Mouse (Mus musculus) midbrain, embryonic 11.5 days (tissue): ENCODE data around the gene Vasn. TPM values are rescaled to one million over a fixed set of nuclear protein-coding genes. Genes with fewer than 3 reads are reported as not detected.

Source experiments
- ATAC-seq: fragments of 200-750 bp; cut with Nextera tagmentation; 2 replicates; pipeline ENCODE4 v1.8.0; 2017; ENCODE audit warnings: moderate TSS enrichment, moderate library complexity; ENCODE audit not compliant: low FRiP score
- DNase-seq: peaks from one replicate; pipeline ENCODE4 v3.0.0; 2015; ENCODE audit warnings: low spot score; ENCODE audit errors: missing footprints
- H3K27ac ChIP-seq: fragments of 300-500 bp; sonication (generic); 2 replicates; pipeline ENCODE4 v1.5.1; 2014; ENCODE audit warnings: low read depth, low read length
- H3K27me3 ChIP-seq: fragments of 300-500 bp; sonication (generic); 2 replicates; pipeline ENCODE4 v1.6.1; 2014; ENCODE audit warnings: mild to moderate bottlenecking, low read length, moderate library complexity, mixed read lengths; ENCODE audit not compliant: control insufficient read depth, insufficient read depth
- H3K36me3 ChIP-seq: fragments of 300-500 bp; sonication (generic); 2 replicates; pipeline ENCODE4 v1.6.1; 2014; ENCODE audit warnings: mild to moderate bottlenecking, low read length, moderate library complexity, mixed read lengths; ENCODE audit not compliant: control insufficient read depth, insufficient read depth
- H3K4me1 ChIP-seq: fragments of 300-500 bp; sonication (generic); 2 replicates; pipeline ENCODE4 v1.6.1; 2014; ENCODE audit warnings: low read length; ENCODE audit not compliant: control insufficient read depth, insufficient read depth
- H3K4me2 ChIP-seq: fragments of 300-500 bp; sonication (generic); 2 replicates; pipeline ENCODE4 v1.6.1; 2014; ENCODE audit warnings: mild to moderate bottlenecking, moderate library complexity
- H3K4me3 ChIP-seq: fragments of 300-500 bp; sonication (generic); 2 replicates; pipeline ENCODE4 v1.5.1; 2014; ENCODE audit warnings: low read depth, low read length
- H3K9ac ChIP-seq: fragments of 300-500 bp; sonication (generic); 2 replicates; pipeline ENCODE4 v1.6.1; 2014; ENCODE audit warnings: low read length
- H3K9me3 ChIP-seq: fragments of 300-500 bp; sonication (generic); 2 replicates; pipeline ENCODE4 v1.6.1; 2016; ENCODE audit warnings: low read length; ENCODE audit not compliant: control insufficient read depth
- WGBS: fragments of 180-500 bp; shearing (Covaris S2); extraction: QIAGEN DNeasy Blood & Tissue Kit; methylation state at CpG from one replicate; pipeline ENCODE4 v1.1.7; 2014; 5-methylcytosine and 5-hydroxymethylcytosine counted together
- polyA plus RNA-seq: library from polyadenylated mRNA; unstranded; fragments of >200 nt; fragmentation: Nextera tagmentation; extraction: Ambion mirVana; gene quantifications from 2 replicates; pipeline ENCODE4 v1.2.1, GENCODE M21; 2014

Vasn gene
- polyA plus RNA-seq, 1 experiment from 2014 or later: 7.0 TPM

- Histone ChIP-seq H3K4me3 (no peak overlapping the region), H3K4me1 (no peaks in the 10 kb centered on the region), H3K27me3 (no peaks in the 10 kb centered on the region), H3K9me3 (no peaks in the 10 kb centered on the region), H3K4me2 (no peak overlapping the region), H3K27ac (no peak overlapping the region), H3K9ac (no peak overlapping the region), H3K36me3 (peaks cover 15% of the 10 kb centered on the region)
- 85% methylated on average over 4 of the region's 4 CpGs for WGBS
- ATAC-seq (no peak), DNase-seq (no peak)
These were observed 22.9 kb upstream of the Vasn start for GRCm38 (mm10) chr16:4616829-4617228.

GRCm38 (mm10) chr16:4624074-4624473 is 15.7 kb upstream of the Vasn start:
- Histone ChIP-seq H3K4me3 (peak overlapping the region; percentile 79), H3K27me3 (no peaks in the 10 kb centered on the region), H3K9me3 (no peaks in the 10 kb centered on the region), H3K36me3 (no peaks in the 10 kb centered on the region; the same call in 1 of the 2 replicates), H3K27ac (peak overlapping the region; percentile 75), H3K9ac (peak overlapping the region; percentile 85), H3K4me2 (peak overlapping the region; percentile 64), H3K4me1 (peaks cover 6% of the 10 kb centered on the region; the same call in 1 of the 2 replicates)
- ATAC-seq (0 out of 2 replicates have a peak, but pooled peaks have one; percentile 2), DNase-seq (no peak)
- 18% methylated on average over 9 of the region's 9 CpGs for WGBS

DNA sequence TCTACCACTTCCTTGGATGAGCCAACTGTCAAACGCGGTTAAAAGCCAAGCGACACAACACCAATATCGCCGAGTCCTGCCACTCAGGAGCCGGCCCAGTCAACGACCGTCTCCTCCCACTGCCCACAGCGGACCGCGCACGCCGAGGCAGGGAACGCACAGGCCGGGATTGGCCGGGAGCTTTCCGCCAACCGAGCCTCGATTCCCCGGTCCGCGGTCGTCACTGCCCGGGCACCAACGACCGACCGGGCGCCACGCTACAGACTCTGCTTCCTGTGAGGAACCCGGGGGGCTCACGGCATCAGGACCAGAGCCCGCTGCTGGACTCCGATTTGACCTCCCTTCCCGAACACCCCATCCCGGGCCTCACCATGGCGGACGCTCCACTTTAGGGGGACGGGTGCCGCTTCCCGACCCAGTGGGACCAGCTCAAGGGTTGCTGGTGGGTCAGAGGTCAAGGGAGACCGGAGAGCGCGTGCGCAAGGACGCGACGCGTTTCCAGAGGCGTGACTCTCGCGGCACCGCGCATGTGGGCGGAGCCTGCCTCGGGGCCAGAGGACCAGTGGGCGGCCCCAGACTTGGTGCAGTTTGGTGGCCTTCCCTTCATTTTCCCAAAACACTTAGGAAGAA is 15.1 kb upstream of the Vasn start, which contains the start of gene Pam16:
TSS of gene Pam16 (minus strand) at position 508 of the 630 bp plus-strand sequence.
- H3K9me3 ChIP-seq: no peaks in the 10 kb centered on the region
- peaks cover 6% of the 10 kb centered on the region; the same call in 1 of the 2 replicates for H3K4me1 ChIP-seq
- H3K9ac ChIP-seq: peak within 1 kb of the TSS; percentile 85
- H3K4me3 ChIP-seq: peak within 1 kb of the TSS; percentile 79
- H3K27ac ChIP-seq: peak within 1 kb of the TSS; percentile 75
- H3K27me3 ChIP-seq: no peaks in the 10 kb centered on the region
- DNase-seq (peak; percentile 99), ATAC-seq (peak; percentile 92)
- under 1% methylated on average over 56 of the region's 56 CpGs for WGBS
- H3K36me3 ChIP-seq: no peaks in the 10 kb centered on the region
- peak within 1 kb of the TSS; percentile 64 for H3K4me2 ChIP-seq

DNA sequence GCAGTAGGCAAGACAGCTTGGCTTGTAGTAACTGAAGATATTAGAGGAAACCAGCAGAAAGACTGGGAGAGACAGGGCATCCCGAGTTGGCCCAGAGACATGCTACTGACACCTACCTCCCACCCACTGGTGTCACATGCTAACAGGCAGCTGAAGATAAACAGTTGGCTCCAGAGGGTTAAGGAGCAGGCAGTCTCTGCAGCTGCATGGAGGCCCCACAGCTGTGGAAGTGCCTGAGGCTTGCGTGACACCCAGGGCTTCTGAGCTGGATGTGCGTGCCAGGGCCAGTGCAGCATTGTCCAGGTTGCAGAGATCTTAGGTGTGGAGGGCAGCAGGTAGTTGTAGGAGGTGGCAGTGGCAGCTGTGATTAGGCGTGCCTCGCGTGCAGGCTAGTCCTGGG is 12.6 kb upstream of the Vasn start:
- WGBS: 91% methylated on average over 6 of the region's 6 CpGs
- H3K36me3 ChIP-seq: no peaks in the 10 kb centered on the region
- no peak overlapping the region for H3K4me3 ChIP-seq
- DNase-seq: no peak
- no peak overlapping the region for H3K4me2 ChIP-seq
- H3K4me1 ChIP-seq: peaks cover 6% of the 10 kb centered on the region; the same call in 1 of the 2 replicates
- no peak overlapping the region for H3K27ac ChIP-seq
- H3K9ac ChIP-seq: no peak overlapping the region
- no peaks in the 10 kb centered on the region for H3K27me3 ChIP-seq
- no peaks in the 10 kb centered on the region for H3K9me3 ChIP-seq
- no peak for ATAC-seq

- Histone ChIP-seq H3K9me3 (no peaks in the 10 kb centered on the region), H3K36me3 (no peaks in the 10 kb centered on the region), H3K27ac (no peak overlapping the region), H3K9ac (no peak overlapping the region), H3K4me3 (no peak overlapping the region), H3K4me1 (peaks cover 2% of the 10 kb centered on the region; the same call in 1 of the 2 replicates), H3K4me2 (no peak overlapping the region), H3K27me3 (no peaks in the 10 kb centered on the region)
- no peak for ATAC-seq
- no peak for DNase-seq
- 91% methylated on average over 9 of the region's 9 CpGs for WGBS
These were observed 10.8 kb upstream of the Vasn start for GRCm38 (mm10) chr16:4628898-4629419.

DNA sequence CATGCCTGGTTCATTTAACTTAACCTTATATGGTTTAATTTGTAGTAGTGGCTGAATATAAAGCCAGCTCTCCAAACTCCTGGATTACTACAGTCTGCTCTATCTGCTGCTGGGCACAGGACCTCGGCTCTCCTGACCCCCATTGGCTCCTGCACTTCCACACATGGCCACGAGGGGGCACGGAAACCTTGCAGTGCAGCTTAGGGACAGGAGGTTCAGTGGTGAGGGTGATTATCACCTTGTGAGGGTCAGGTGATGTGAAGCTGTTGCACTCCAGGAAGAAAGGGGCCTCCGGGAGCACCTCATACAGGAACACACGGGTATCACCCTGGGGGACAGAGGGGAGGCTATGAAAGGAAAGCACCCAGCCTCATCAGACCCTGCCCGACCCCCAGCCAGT is 9.8 kb upstream of the Vasn start:
- no peaks in the 10 kb centered on the region for H3K9me3 ChIP-seq
- H3K9ac ChIP-seq: no peak overlapping the region
- no peak overlapping the region for H3K4me3 ChIP-seq
- DNase-seq (peak; percentile 98), ATAC-seq (peak; percentile 43)
- H3K4me2 ChIP-seq: no peak overlapping the region
- H3K27ac ChIP-seq: no peak overlapping the region
- no peaks in the 10 kb centered on the region for H3K36me3 ChIP-seq
- no peaks in the 10 kb centered on the region for H3K27me3 ChIP-seq
- H3K4me1 ChIP-seq: no peaks in the 10 kb centered on the region
- WGBS: 29% methylated on average over 6 of the region's 6 CpGs

GRCm38 (mm10) chr16:4632050-4632449 is 7.7 kb upstream of the Vasn start:
- Histone ChIP-seq H3K9me3 (no peaks in the 10 kb centered on the region), H3K4me2 (no peak overlapping the region), H3K27me3 (no peaks in the 10 kb centered on the region), H3K27ac (no peak overlapping the region), H3K4me1 (no peaks in the 10 kb centered on the region), H3K4me3 (no peak overlapping the region), H3K9ac (no peak overlapping the region), H3K36me3 (no peaks in the 10 kb centered on the region)
- ATAC-seq (peak; percentile 35; the same call in 1 of the 2 replicates), DNase-seq (no peak)
- WGBS: 48% methylated on average over 7 of the region's 7 CpGs

GRCm38 (mm10) chr16:4633661-4634060 is 6.1 kb upstream of the Vasn start:
- H3K36me3 ChIP-seq: no peaks in the 10 kb centered on the region
- H3K27me3 ChIP-seq: no peaks in the 10 kb centered on the region
- no peaks in the 10 kb centered on the region for H3K4me1 ChIP-seq
- H3K9ac ChIP-seq: no peak overlapping the region
- H3K4me3 ChIP-seq: no peak overlapping the region
- ATAC-seq: no peak
- no peak overlapping the region for H3K27ac ChIP-seq
- no peak overlapping the region for H3K4me2 ChIP-seq
- WGBS: 88% methylated on average over 3 of the region's 3 CpGs
- H3K9me3 ChIP-seq: no peaks in the 10 kb centered on the region
- no peak for DNase-seq

- WGBS: 90% methylated on average over 9 of the region's 9 CpGs
- Histone ChIP-seq H3K36me3 (no peaks in the 10 kb centered on the region), H3K4me2 (no peak overlapping the region), H3K4me3 (no peak overlapping the region), H3K27me3 (no peaks in the 10 kb centered on the region), H3K27ac (no peak overlapping the region), H3K9ac (no peak overlapping the region), H3K9me3 (no peaks in the 10 kb centered on the region), H3K4me1 (no peaks in the 10 kb centered on the region)
- ATAC-seq: no peak
- no peak for DNase-seq
These were observed 5.1 kb upstream of the Vasn start for GRCm38 (mm10) chr16:4634681-4635080.
